Mouse (Mus musculus): ENCODE data around the gene Zfp14.

The Zfp14 gene

GRCm38 (mm10) chr7:30050882-30051548 is at the start of gene Zfp14:
Gene Zfp14, minus strand, starts transcription at chr7:30051380.
- peak; percentile 65 for DNase-seq (ENCODE audit: low spot score)

- DNase-seq (ENCODE audit: low spot score): no peak
Measured at GRCm38 (mm10) chr7:30099297-30099696, 48.1 kb upstream of the Zfp14 start.

GRCm38 (mm10) chr7:30095551-30096125 is 44.5 kb upstream of the Zfp14 start:
- no peak for DNase-seq (ENCODE audit: low spot score)

- DNase-seq (ENCODE audit: low spot score): peak; percentile 92
Measured at GRCm38 (mm10) chr7:30094646-30095429, 43.7 kb upstream of the Zfp14 start, which contains the start of gene Zfp260. Gene Zfp260, plus strand, starts transcription at chr7:30094777.

GRCm38 (mm10) chr7:30093918-30094415 is 42.8 kb upstream of the Zfp14 start:
- DNase-seq (ENCODE audit: low spot score): no peak

- DNase-seq (ENCODE audit: low spot score): no peak
Measured at GRCm38 (mm10) chr7:30092666-30093065, 41.5 kb upstream of the Zfp14 start.

GRCm38 (mm10) chr7:30090970-30091585 is 39.9 kb upstream of the Zfp14 start:
- no peak for DNase-seq (ENCODE audit: low spot score)

GRCm38 (mm10) chr7:30090092-30090969 is 39.2 kb upstream of the Zfp14 start, which contains the start of the genes Gm26920 and Zfp566:
Gene Gm26920, minus strand, starts transcription at chr7:30090410.
Gene Zfp566, minus strand, starts transcription at chr7:30090527.
- DNase-seq (ENCODE audit: low spot score): peak; percentile 85

- no peak for DNase-seq (ENCODE audit: low spot score)
Measured at GRCm38 (mm10) chr7:30089405-30089804, 38.2 kb upstream of the Zfp14 start.

GRCm38 (mm10) chr7:30086524-30086923 is 35.3 kb upstream of the Zfp14 start:
- DNase-seq (ENCODE audit: low spot score): no peak

- DNase-seq (ENCODE audit: low spot score): peak; percentile 62
Measured at GRCm38 (mm10) chr7:30072146-30073028, 21.2 kb upstream of the Zfp14 start, which contains the start of gene Zfp82. Gene Zfp82, minus strand, starts transcription at chr7:30072900.

GRCm38 (mm10) chr7:30064622-30065021 is 13.4 kb upstream of the Zfp14 start:
- no peak for DNase-seq (ENCODE audit: low spot score)

GRCm38 (mm10) chr7:30062478-30062877 is 11.3 kb upstream of the Zfp14 start:
- DNase-seq (ENCODE audit: low spot score): no peak

- no peak for DNase-seq (ENCODE audit: low spot score)
Measured at GRCm38 (mm10) chr7:30060341-30060740, 9.2 kb upstream of the Zfp14 start.

GRCm38 (mm10) chr7:30053591-30053990 is 2.4 kb upstream of the Zfp14 start:
- DNase-seq (ENCODE audit: low spot score): no peak

- DNase-seq (ENCODE audit: low spot score): no peak
Measured at GRCm38 (mm10) chr7:30048126-30048525, 3.1 kb downstream of the Zfp14 start.

- no peak for DNase-seq (ENCODE audit: low spot score)
Measured at GRCm38 (mm10) chr7:30044354-30044753, 6.8 kb downstream of the Zfp14 start.

GRCm38 (mm10) chr7:30034331-30034730 is 16.8 kb downstream of the Zfp14 start:
- DNase-seq (ENCODE audit: low spot score): no peak

GRCm38 (mm10) chr7:30031379-30031778 is 19.8 kb downstream of the Zfp14 start:
- DNase-seq (ENCODE audit: low spot score): no peak

GRCm38 (mm10) chr7:30030677-30031076 is 20.5 kb downstream of the Zfp14 start:
- DNase-seq (ENCODE audit: low spot score): no peak
